Mouse (Mus musculus): ENCODE data around the gene Ctsw.

Ctsw gene

GRCm38 (mm10) chr19:5418750-5419466, 49.4 kb downstream of the Ctsw start:
- no peak for DNase-seq (ENCODE audit: extremely low read depth, insufficient read length, low spot score)
